Mouse (Mus musculus) hindbrain, embryonic 11.5 days (tissue): ENCODE results near the gene Pfpl. TPM values are rescaled to one million over a fixed set of nuclear protein-coding genes. Genes with fewer than 3 reads are reported as not detected.

ENCODE experiments used
- polyA plus RNA-seq: library from polyadenylated mRNA; unstranded; fragments of >200 nt; fragmentation: Nextera tagmentation; extraction: Ambion mirVana; gene quantifications from 2 replicates; pipeline ENCODE4 v1.2.1, GENCODE M21; 2014

The Pfpl gene
- polyA plus RNA-seq, 1 experiment from 2014 or later = not detected

Other genes with a start within 250 kb of the Pfpl start
- not detected in 2 replicates for gene Olfr1431, start 227.3 kb upstream of the Pfpl start, polyA plus RNA-seq
- not detected in 2 replicates for gene Olfr1432, start 195.3 kb upstream of the Pfpl start, polyA plus RNA-seq
- not detected in 2 replicates for gene Olfr262, start 186.2 kb upstream of the Pfpl start, polyA plus RNA-seq
- gene Olfr235, start 166.9 kb upstream of the Pfpl start, polyA plus RNA-seq = not detected in 2 replicates
- not detected in 2 replicates for gene Olfr1434, start 148.1 kb upstream of the Pfpl start, polyA plus RNA-seq
- gene Olfr1436, start 128.8 kb upstream of the Pfpl start, polyA plus RNA-seq = not detected in 2 replicates
- not detected in 2 replicates for gene Olfr1437, start 102.8 kb upstream of the Pfpl start, polyA plus RNA-seq
- not detected in 2 replicates for gene Olfr1438-ps1, start 92.0 kb upstream of the Pfpl start, polyA plus RNA-seq
- gene Olfr1440, start 40.6 kb upstream of the Pfpl start, polyA plus RNA-seq = not detected in 2 replicates
- gene Olfr1441, start 10.5 kb upstream of the Pfpl start, polyA plus RNA-seq = not detected in 2 replicates
- 0.60 and 1.0 TPM in 2 replicates for gene Mpeg1, start 32.9 kb downstream of the Pfpl start, polyA plus RNA-seq
- gene Dtx4, start 73.5 kb downstream of the Pfpl start, polyA plus RNA-seq = 55.4 and 66.1 TPM in 2 replicates
- 22.1 and 26.3 TPM in 2 replicates for gene Fam111a, start 117.8 kb downstream of the Pfpl start, polyA plus RNA-seq
- gene Gm4952, start 172.1 kb downstream of the Pfpl start, polyA plus RNA-seq = not detected in 2 replicates
- not detected in 2 replicates for gene Glyat, start 205.4 kb downstream of the Pfpl start, polyA plus RNA-seq
- gene Olfr1442, start 242.5 kb downstream of the Pfpl start, polyA plus RNA-seq = not detected in 2 replicates